Mouse (Mus musculus) midbrain, embryonic 16.5 days (tissue): Measurements from ENCODE around the gene Fam19a5. TPM values are rescaled to one million over a fixed set of nuclear protein-coding genes. Genes with fewer than 3 reads are reported as not detected.

Source experiments
- ATAC-seq: fragments of 200-750 bp; cut with Nextera tagmentation; 2 replicates; pipeline ENCODE4 v1.8.0; 2017; ENCODE audit warnings: moderate TSS enrichment
- H3K27ac ChIP-seq: fragments of 300-500 bp; sonication (generic); 2 replicates; pipeline ENCODE4 v1.5.1; 2014; ENCODE audit warnings: mild to moderate bottlenecking, low read length, mixed read lengths
- H3K27me3 ChIP-seq: fragments of 300-500 bp; sonication (generic); 2 replicates; pipeline ENCODE4 v1.6.1; 2014; ENCODE audit warnings: low read depth, low read length, mixed read lengths; ENCODE audit not compliant: control insufficient read depth, insufficient read depth
- H3K36me3 ChIP-seq: fragments of 300-500 bp; sonication (generic); 2 replicates; pipeline ENCODE4 v1.6.1; 2014; ENCODE audit warnings: mild to moderate bottlenecking, low read length, moderate library complexity, mixed read lengths; ENCODE audit not compliant: control insufficient read depth, insufficient read depth
- H3K4me1 ChIP-seq: fragments of 300-500 bp; sonication (generic); 2 replicates; pipeline ENCODE4 v1.6.1; 2014; ENCODE audit warnings: mild to moderate bottlenecking, low read length, mixed read lengths; ENCODE audit not compliant: control insufficient read depth, insufficient read depth
- H3K4me2 ChIP-seq: fragments of 300-500 bp; sonication (generic); 2 replicates; pipeline ENCODE4 v1.6.1; 2014; ENCODE audit warnings: mild to moderate bottlenecking, low read length, mixed read lengths
- H3K4me3 ChIP-seq: fragments of 300-500 bp; sonication (generic); 2 replicates; pipeline ENCODE4 v1.5.1; 2014; ENCODE audit warnings: low read depth, mild to moderate bottlenecking, low read length, moderate library complexity, mixed read lengths
- H3K9ac ChIP-seq: fragments of 300-500 bp; sonication (generic); 2 replicates; pipeline ENCODE4 v1.6.1; 2014; ENCODE audit warnings: low read depth, low read length, mixed read lengths
- H3K9me3 ChIP-seq: fragments of 300-500 bp; sonication (generic); replicated peaks from 2 replicates; pipeline ENCODE4 v1.6.1; 2014; ENCODE audit warnings: mild to moderate bottlenecking, low read length, mixed read lengths; ENCODE audit not compliant: control insufficient read depth, poor library complexity, severe bottlenecking
- WGBS: fragments of 180-500 bp; shearing (Covaris S2); extraction: QIAGEN DNeasy Blood & Tissue Kit; methylation state at CpG from one replicate; pipeline ENCODE4 v1.1.7; 2014; 5-methylcytosine and 5-hydroxymethylcytosine counted together
- polyA plus RNA-seq: library from polyadenylated mRNA; unstranded; fragments of >200 nt; fragmentation: Nextera tagmentation; extraction: Ambion mirVana; gene quantifications from 2 replicates; pipeline ENCODE4 v1.2.1, GENCODE M21; 2015

Gene Fam19a5
- polyA plus RNA-seq: 25.4 and 28.5 TPM in 2 replicates

DNA sequence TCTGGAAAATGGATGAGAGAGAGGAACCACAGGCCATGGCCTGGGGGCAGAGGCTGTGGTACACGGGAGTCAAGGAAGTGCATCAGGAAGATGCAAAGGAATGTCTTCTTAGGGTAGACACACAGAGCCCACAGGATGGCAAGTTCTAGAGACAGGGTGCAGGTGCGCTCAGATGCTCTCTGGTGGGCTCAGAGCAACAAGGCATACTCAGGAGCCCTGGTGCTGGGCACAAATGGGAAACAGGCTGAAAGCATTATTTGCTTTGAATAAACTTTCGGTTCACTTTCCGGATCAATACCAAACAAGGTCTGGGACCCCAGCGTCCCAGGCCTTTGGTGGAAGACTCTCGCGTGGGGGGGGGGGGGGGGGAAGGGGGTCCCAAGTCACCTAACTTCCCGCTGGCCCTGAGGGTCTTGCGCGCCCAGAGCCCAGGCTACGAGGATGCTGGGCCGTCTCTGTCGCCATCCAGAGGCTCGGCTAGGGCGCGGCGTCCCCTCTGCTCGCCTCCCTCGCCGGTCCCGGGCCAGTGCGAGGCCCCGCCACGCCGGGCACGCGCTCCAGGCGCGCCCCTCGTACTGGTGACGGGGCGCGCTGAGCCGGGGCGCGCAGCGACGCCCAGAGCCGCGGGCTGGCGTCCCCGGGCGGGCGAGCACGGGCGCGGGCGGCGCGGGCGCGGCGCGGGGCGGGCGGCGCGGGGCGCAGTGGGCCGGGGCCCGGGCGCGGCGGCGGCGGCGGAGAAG, at the start of gene Fam19a5:
Gene Fam19a5 (plus strand): TSS at position 701 of the 740 bp plus-strand sequence.
- ATAC-seq: peak; percentile 80
- Histone ChIP-seq H3K4me1 (peaks cover 30% of the 10 kb centered on the region), H3K9ac (peak within 1 kb of the TSS; percentile 94), H3K9me3 (no peaks in the 10 kb centered on the region), H3K27me3 (no peaks in the 10 kb centered on the region), H3K27ac (peak within 1 kb of the TSS; percentile 85), H3K4me2 (peak within 1 kb of the TSS; percentile 77), H3K4me3 (peak within 1 kb of the TSS; percentile 89), H3K36me3 (no peaks in the 10 kb centered on the region)
- 2% methylated on average over 39 of the region's 67 CpGs for WGBS

DNA sequence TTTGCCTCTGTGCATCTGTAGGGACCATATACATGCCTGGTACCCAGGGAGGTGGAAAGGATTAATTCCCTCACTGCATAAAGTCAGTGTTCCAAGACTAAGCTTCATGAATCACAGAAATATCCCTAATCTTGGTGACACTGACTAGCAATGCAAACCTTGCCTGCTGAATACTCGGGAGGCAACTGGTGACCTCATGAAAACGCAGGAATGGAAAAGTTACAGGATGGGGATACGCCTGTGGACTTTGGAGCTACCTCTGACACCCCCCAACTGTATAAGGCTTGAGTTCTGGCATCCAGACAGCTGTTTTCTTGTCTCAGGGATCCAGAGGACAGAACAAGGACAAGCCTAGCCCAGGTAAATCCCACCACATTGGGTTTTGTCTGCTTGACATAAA, 42.4 kb upstream of the Fam19a5 start:
- WGBS: 70% methylated on average over 3 of the region's 3 CpGs
- no peak overlapping the region for H3K4me2 ChIP-seq
- ATAC-seq: no peak

DNA sequence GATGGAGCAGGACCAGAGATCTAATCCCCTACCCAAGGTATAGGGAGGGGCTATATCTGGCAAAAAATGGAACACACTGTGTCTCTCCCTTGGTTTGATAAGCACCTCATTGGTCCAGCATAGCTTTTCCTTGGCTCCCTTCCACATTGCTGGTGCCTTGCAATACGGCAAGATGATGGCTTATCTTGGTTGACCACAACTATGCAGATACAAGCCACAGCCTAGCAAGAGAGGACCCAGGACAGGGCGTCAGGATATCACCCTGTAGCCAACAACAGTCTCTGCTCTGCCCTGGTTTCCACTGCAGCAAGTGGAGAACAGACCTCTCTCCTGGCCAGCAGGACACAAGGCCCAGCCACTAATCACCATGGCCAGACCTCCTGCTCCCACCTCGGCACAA, 36.8 kb upstream of the Fam19a5 start:
- Histone ChIP-seq H3K9ac (no peak overlapping the region), H3K9me3 (no peaks in the 10 kb centered on the region), H3K27me3 (no peaks in the 10 kb centered on the region), H3K27ac (no peak overlapping the region), H3K4me1 (no peaks in the 10 kb centered on the region), H3K36me3 (no peaks in the 10 kb centered on the region), H3K4me3 (no peak overlapping the region), H3K4me2 (no peak overlapping the region)
- WGBS: 83% methylated on average over 3 of the region's 3 CpGs
- ATAC-seq: no peak

More for the DNA sequence above, 42.4 kb upstream of the Fam19a5 start:
- Histone ChIP-seq H3K4me3 (no peak overlapping the region), H3K9me3 (no peaks in the 10 kb centered on the region), H3K27ac (no peak overlapping the region), H3K4me1 (no peaks in the 10 kb centered on the region), H3K27me3 (no peaks in the 10 kb centered on the region), H3K36me3 (no peaks in the 10 kb centered on the region), H3K9ac (no peak overlapping the region)

DNA sequence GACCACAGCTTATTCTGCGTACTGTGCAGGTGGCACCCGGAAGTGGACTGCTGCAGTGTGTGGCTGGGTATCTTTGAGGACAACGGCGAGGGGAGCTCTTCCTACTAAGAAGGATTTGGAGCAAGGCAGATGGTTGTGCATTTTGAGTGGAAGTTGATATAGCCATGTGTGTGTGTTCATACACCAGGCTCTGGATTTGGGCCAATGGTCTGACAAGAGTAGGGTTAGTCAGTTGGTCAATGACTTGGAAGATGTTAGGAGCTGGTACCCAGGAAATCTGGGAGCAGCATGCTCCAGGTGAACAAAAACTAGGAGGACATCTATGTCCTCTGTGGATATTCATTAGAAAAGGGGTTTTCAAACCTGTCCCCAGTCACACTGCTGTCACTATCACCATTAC, 33.2 kb upstream of the Fam19a5 start:
- Histone ChIP-seq H3K36me3 (no peaks in the 10 kb centered on the region), H3K4me3 (no peak overlapping the region), H3K9ac (no peak overlapping the region), H3K4me2 (no peak overlapping the region), H3K27ac (no peak overlapping the region), H3K27me3 (no peaks in the 10 kb centered on the region), H3K4me1 (no peaks in the 10 kb centered on the region), H3K9me3 (no peaks in the 10 kb centered on the region)
- 97% methylated on average over 4 of the region's 4 CpGs for WGBS
- ATAC-seq: no peak

DNA sequence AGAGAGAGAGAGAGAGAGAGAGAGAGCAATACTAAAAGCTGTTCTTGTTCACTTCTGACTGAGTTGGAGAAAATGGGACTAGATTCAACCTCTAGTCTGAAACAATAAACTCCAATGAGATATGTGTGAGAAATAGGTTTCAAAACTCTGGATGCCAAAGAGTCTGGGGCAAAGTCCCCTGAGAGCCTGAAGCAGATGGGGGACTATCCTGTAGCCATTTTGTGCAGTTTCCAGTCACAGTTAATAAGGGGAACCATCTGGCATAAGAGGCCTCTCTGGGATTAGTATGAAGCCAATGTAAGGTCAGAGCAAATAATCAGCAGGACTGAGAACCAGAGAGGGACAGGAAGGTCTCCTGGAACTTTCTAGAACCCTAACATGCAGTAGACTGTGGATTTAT, 25.9 kb upstream of the Fam19a5 start:
- H3K4me2 ChIP-seq: no peak overlapping the region
- H3K27me3 ChIP-seq: no peaks in the 10 kb centered on the region
- no peaks in the 10 kb centered on the region for H3K9me3 ChIP-seq
- ATAC-seq: no peak
- H3K27ac ChIP-seq: no peak overlapping the region
- no peak overlapping the region for H3K9ac ChIP-seq
- no peaks in the 10 kb centered on the region for H3K36me3 ChIP-seq
- no peaks in the 10 kb centered on the region for H3K4me1 ChIP-seq
- no peak overlapping the region for H3K4me3 ChIP-seq

DNA sequence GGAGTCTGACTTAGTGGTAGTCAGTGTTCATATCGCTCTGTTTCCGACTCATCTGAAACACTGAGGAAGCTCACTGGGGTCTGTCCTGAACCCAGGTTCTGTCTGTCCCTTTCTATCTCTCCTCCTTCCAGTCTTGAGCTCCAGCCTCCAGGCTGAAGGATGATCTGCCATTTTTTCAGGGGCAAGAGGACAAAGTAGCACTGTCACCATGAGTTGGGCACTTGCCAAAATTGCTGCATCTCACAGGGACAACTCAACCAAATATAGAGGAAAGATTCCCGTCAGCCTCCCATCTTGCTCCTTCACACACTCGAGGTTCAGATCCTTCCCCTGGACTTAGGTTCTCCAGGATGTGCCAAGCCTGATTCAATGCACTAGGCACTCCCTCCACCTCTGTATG, 14.8 kb upstream of the Fam19a5 start:
- H3K9ac ChIP-seq: no peak overlapping the region
- H3K9me3 ChIP-seq: no peaks in the 10 kb centered on the region; the same call in 1 of the 2 replicates
- no peaks in the 10 kb centered on the region for H3K27me3 ChIP-seq
- no peak for ATAC-seq
- H3K27ac ChIP-seq: no peak overlapping the region
- H3K4me1 ChIP-seq: no peaks in the 10 kb centered on the region
- H3K4me2 ChIP-seq: no peak overlapping the region
- no peak overlapping the region for H3K4me3 ChIP-seq
- H3K36me3 ChIP-seq: no peaks in the 10 kb centered on the region
- 85% methylated on average over 4 of the region's 4 CpGs for WGBS

DNA sequence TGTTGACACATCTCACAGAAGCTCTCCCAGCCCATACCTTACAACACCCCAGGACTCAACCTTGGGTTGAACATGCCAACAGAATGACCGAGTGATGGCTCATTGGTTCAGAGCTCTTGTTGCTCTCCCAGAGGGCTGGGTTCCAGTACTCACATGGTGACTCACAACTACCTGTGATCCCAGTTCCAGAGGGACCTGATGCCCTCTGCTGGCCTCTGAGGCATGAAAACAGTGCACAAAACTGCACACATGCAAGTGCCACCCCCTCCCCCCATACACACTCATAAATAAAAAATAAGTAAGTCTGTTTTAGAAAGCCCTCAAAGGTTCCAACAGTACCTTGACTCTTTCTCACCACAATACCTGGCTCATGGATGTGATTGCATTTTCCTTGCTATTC, 2.4 kb upstream of the Fam19a5 start:
- Histone ChIP-seq H3K27ac (no peak overlapping the region), H3K4me2 (no peak overlapping the region), H3K9ac (no peak overlapping the region), H3K9me3 (no peaks in the 10 kb centered on the region), H3K4me1 (peaks cover 8% of the 10 kb centered on the region), H3K36me3 (no peaks in the 10 kb centered on the region), H3K4me3 (no peak overlapping the region), H3K27me3 (no peaks in the 10 kb centered on the region)
- 52% methylated on average over 1 of the region's 1 CpGs for WGBS
- ATAC-seq: no peak

DNA sequence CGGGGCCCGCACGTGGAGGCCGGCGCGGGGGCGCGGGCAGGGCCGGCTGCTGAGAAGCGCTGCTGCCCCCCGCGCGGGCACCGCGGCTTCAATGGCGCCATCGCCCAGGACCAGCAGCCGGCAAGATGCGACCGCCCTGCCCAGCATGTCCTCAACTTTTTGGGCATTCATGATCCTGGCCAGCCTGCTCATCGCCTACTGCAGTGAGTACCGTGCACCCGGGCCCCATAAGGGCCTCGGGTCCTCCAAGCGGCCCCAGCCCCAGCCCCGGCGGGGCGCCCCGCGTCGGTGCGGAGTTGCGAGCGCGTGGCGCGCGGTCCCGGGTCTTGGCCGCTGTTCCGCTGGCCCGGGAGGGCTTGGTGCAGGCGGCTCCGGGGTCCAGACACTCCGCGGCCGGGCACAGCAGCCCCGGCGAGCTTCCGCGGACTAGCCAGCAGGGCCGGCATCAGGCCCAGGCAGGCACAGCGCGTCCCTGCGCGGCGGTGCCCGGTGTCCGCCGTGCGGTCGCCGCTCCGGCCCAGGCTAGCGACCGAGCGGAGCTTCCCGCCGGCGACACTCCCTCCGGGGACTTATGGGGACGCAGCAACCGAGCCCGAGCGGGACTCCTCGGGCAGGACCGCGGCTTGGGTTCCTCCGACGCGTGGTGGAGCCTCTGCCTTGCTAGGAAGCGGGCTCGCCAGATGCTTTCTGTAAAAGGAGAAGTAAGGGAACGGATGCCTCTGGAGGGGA, 466 bp downstream of the Fam19a5 start:
- Histone ChIP-seq H3K36me3 (no peaks in the 10 kb centered on the region), H3K27ac (peak overlapping the region; percentile 85), H3K4me2 (peak overlapping the region; percentile 77), H3K27me3 (no peaks in the 10 kb centered on the region), H3K9ac (peak overlapping the region; percentile 94), H3K4me3 (peak overlapping the region; percentile 89), H3K4me1 (peaks cover 37% of the 10 kb centered on the region), H3K9me3 (no peaks in the 10 kb centered on the region)
- under 1% methylated on average over 71 of the region's 84 CpGs for WGBS
- peak; percentile 55 for ATAC-seq

DNA sequence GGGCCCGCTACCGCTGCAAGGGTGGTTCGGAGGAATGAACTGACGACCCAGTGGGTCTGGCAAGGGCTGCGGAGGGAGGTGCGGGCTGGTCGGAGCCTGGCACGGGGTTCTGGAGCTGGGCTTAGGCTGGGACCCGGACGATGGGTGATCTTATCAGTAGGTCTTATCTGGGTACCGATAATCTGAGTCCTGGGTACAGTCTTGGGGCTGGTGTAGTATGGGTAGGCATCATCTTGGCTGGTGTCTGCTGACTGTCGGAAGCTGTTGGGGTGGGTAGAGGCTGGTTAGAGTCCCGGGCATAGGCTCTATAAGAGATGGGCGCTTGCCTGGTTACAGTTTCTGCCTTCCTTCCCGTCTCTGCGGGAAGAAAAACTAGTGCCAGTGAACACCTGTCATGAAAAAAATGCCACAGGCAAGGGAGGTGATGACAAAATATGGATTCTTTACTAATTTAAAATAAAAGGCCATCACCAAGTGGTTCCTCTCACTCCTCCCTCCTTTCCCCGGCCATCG, 1.1 kb downstream of the Fam19a5 start:
- ATAC-seq: peak; percentile 13; the same call in 1 of the 2 replicates
- peak overlapping the region; percentile 94 for H3K9ac ChIP-seq
- H3K9me3 ChIP-seq: no peaks in the 10 kb centered on the region
- 6% methylated on average over 18 of the region's 18 CpGs for WGBS
- peak overlapping the region; percentile 89 for H3K4me3 ChIP-seq
- H3K4me1 ChIP-seq: peaks cover 43% of the 10 kb centered on the region
- H3K36me3 ChIP-seq: no peaks in the 10 kb centered on the region
- peak overlapping the region; percentile 77 for H3K4me2 ChIP-seq
- no peaks in the 10 kb centered on the region for H3K27me3 ChIP-seq
- H3K27ac ChIP-seq: peak overlapping the region; percentile 85
